8 mouse cellular contexts compared by ENCODE assay signal in genomic region chr15:98002113-98002990, GRCm38 (mm10). TPM values are rescaled to one million over a fixed set of nuclear protein-coding genes. Genes with fewer than 3 reads are reported as not detected.
DNase-seq lines count a peak whose midpoint lies in the region; TF ChIP-seq lines count a peak whose summit lies in the region.

No protein-coding gene starts in this region.

- no peak for TF ChIP-seq CTCF in left cerebral cortex, adult 2 months (IDR thresholded peaks at IDR 0.05)
- TF ChIP-seq CTCF in embryonic fibroblast, embryonic 13.5 days (IDR thresholded peaks at IDR 0.05; ENCODE audit: borderline replicate concordance, insufficient read depth, low read length) = no peak

- H3K27ac ChIP-seq in left cerebral cortex, adult 2 months = no peak overlapping the region
- H3K27ac ChIP-seq in embryonic fibroblast, embryonic 13.5 days (ENCODE audit: insufficient read depth, low read length) = no peak overlapping the region

- no peak for TF ChIP-seq POLR2A in embryonic fibroblast, embryonic 13.5 days (IDR thresholded peaks at IDR 0.05; ENCODE audit: low read depth, low read length)

- intact Hi-C loops in left cerebral cortex, adult 2 months (cut with DNase I) = no loop called here
- intact Hi-C loops in left cerebral cortex, postnatal 36 days (cut with DNase I) = no loop called here

- no peak for DNase-seq in left cerebral cortex, adult 2 months (ENCODE audit: extremely low spot score in 1 of 2, low spot score in 2 of 2)
- no peak for DNase-seq in left cerebral cortex, postnatal 36 days (ENCODE audit: low spot score in 2 of 2)
- DNase-seq in layer of hippocampus, adult 8-10 months (ENCODE audit: low spot score in 2 of 2) = peak; percentile 51 to 56
- peak; percentile 83 for DNase-seq in neural tube, embryonic 10.5 days (ENCODE audit: extremely low spot score, low spot score)
- DNase-seq in T-cell, adult 2 months (ENCODE audit: low spot score) = no peak
- no peak for DNase-seq in ovary, adult 18-20 months (ENCODE audit: low spot score)
- no peak for DNase-seq in cerebellum, adult 11-12 months

- peak overlapping the region; percentile 24; the same call in 1 of the 2 replicates for H3K4me3 ChIP-seq in left cerebral cortex, adult 2 months
- H3K4me3 ChIP-seq in embryonic fibroblast, embryonic 13.5 days (ENCODE audit: insufficient read depth, low read length) = peak overlapping the region; percentile 33

- H3K4me1 ChIP-seq in embryonic fibroblast, embryonic 13.5 days (ENCODE audit: control insufficient read depth, insufficient read depth, low read length) = no peaks in the 10 kb centered on the region

RNA-seq across cellular contexts. Expression of gene Col2a1, which starts 2.1 kb away (rescaled TPM):
- total RNA-seq in left cerebral cortex, adult 2 months (2021) = under 1 TPM; 0.61 to 0.63 TPM
- total RNA-seq in left cerebral cortex, postnatal 36 days (2021) = under 1 TPM; 0.30 to 0.48 TPM
- 12.7 and 31.5 TPM in 2 replicates for polyA plus RNA-seq in embryonic fibroblast, embryonic 13.5 days (2011; ENCODE audit: insufficient read length, low read depth, missing spikeins)
- 1 to 10 TPM; 1.2 to 2.8 (median 1.9) TPM for total RNA-seq in layer of hippocampus, adult 8-10 months (2022)

RNA-seq across cellular contexts. Expression of gene Tmem106c, which starts 38.4 kb away (rescaled TPM):
- total RNA-seq in left cerebral cortex, adult 2 months (2021) = 10 to 100 TPM; 26.6 to 31.7 TPM
- 10 to 100 TPM; 23.4 to 25.5 TPM for total RNA-seq in left cerebral cortex, postnatal 36 days (2021)
- polyA plus RNA-seq in embryonic fibroblast, embryonic 13.5 days (2011; ENCODE audit: insufficient read length, low read depth, missing spikeins) = 29.1 and 32.0 TPM in 2 replicates
- 10 to 100 TPM; 32.1 to 41.9 (median 39.0) TPM for total RNA-seq in layer of hippocampus, adult 8-10 months (2022)

Comparison
In these comparisons a context has a peak if more than half of its experiments do, and no peak if none do; other contexts are left out.
1. DNase-seq: peak in layer of hippocampus, adult 8-10 months (2 of 2) and neural tube, embryonic 10.5 days (single experiment); none in left cerebral cortex, adult 2 months (0 of 2), left cerebral cortex, postnatal 36 days (0 of 2), T-cell, adult 2 months (single experiment), ovary, adult 18-20 months (single experiment) and cerebellum, adult 11-12 months (single experiment).